Mouse (Mus musculus) cerebellum, adult 18-20 months (tissue): Measurements from ENCODE around the gene C2cd4d.
A peak's percentile ranks its signal among the peaks of the same experiment; 100 is the strongest.

ENCODE experiments used
- DNase-seq, 2 experiments: peaks; one replicate each; pipeline ENCODE4 v3.0.0; 2021

The C2cd4d gene

DNA sequence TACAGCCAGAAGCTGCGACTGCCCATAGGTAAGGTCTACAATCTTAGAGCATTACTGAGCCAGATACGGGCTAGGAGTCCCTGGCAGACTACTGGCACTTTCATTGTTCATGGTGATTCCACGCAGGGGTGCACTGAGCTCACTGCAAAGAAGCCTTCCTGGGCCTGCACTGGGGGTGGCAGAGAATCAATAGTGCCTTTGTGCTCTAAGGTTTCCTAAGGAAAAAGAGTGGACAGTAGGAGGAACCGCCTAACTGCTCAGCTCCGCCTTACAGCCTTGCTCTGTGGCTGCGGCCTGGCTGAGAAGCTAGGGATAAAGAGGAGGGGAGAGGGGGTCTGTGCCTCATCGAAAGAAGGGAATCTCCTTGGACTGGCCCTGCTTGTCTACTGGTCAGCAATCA is at the start of gene C2cd4d:
Gene C2cd4d (plus strand): TSS at position 301 of the 400 bp plus-strand sequence.
- no peak for DNase-seq

DNA sequence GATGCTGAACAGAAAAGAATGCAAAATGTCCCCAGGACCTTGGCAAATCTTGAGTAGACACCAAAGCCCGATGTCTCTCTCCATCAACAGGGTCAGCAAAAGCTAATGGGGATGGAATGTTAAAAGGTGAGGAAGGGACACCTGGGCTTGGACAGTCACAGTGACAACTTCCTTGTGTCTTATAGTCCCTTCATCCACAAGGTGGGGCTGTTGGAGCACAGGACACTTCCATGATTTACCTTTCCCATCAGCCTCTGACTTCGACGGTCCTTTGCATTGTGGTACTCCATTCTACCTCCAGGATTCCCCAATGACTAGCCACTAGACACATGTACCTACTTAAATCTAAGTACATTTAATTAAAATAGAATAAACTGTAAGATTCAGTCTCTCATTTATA is 33.6 kb upstream of the C2cd4d start:
- no peak for DNase-seq

DNA sequence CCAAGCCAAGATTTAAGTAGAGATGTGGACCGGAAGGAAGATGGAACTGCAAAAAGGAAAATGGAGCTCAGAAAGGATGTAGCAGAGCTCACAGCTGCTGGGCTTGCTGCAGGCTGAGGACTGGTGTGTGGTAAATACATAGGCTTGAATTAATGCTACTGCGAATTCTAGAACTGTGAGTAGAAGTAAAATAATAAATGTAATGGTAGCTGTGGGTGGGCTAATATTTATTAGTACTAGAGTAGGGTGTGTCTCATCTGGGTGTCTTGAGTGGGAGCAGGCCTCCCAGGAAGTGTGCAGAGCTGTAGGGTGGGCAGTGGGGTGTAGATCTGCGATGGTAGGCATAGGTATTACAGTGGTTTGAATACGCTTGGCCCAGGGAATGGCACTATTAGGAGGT is 27.8 kb upstream of the C2cd4d start:
- no peak for DNase-seq

DNA sequence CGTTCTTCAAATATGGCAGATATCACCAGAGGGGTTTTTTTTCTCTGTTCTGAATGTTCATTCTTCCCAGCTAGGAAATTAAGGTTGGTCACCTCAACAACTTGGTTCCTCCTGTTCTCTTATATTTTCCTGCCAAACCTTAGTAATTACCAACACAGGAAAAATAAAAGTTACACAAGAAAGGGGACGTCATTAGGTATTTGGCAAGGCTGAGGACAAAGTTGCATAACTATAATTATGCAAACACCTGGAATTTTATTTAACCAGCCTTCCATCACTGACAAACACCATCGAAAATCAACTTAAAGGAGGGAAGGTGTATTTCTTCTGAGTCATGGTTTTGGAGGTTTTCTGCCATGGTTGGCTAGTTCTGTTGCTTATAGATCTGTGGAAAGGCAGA is 23.7 kb upstream of the C2cd4d start:
- no peak for DNase-seq

DNA sequence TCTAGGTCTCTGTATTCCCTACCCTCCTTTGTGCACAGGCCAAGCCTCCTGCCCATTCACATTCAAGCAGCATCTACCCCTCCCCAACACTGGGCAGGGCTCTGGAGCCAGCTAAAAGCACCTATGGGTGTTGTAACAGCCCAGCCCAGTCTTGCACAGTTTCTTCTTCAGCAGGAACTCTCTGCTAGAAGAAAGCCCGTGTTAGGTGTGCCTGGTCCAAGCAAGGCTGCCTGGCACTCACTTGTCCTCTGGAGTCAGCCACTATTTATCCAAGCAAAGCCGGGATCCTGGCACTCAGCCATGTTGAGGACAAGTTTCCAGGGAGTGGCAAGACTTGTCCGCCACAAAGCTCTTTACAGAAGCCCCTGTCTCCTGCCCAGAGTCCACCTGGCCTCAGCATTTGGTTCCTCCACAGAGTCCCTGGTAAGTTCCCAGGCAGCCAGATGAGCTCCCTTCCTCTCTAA is 20.2 kb upstream of the C2cd4d start, which contains the start of gene Them5:
Gene Them5 (plus strand): TSS at position 141 of the 464 bp plus-strand sequence.
- no peak for DNase-seq

DNA sequence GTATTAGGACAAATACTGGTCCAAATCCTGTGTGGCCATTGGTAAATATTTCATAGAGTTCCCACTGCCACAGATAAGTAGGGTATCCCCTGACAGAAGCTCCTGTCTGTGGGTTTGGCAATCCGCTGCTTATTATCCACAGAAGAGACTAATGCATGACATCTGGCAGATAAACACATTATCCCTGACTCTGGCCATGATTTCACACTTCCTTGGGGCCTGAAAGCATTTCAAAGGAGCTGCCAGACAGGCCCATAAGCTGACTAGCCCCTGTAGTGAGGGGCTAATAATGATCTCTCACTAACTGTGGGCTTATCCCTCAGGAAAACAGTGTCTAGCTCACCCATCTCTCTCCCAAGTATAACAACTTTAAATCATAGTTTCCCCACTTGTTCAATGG is 19.7 kb upstream of the C2cd4d start:
- no peak for DNase-seq

DNA sequence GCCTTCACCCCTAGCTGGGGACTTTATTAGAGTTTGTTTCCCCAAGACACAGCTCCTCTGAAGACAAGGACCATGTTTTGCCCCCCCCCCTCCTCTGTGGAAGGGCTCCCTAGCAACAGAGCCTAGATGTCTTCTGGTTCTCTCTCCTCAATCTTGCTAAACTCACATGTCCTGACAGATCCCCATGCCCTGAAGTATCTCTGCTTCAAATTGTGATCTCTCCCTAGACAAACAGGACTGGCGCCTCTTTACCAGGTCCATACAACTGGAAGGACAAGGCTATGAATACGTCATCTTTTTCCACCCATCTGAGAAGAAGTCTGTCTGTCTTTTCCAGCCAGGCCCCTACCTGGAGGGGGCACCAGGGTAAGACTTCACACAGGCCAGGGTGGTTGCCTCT is 18.1 kb upstream of the C2cd4d start:
- DNase-seq, result no peak

DNA sequence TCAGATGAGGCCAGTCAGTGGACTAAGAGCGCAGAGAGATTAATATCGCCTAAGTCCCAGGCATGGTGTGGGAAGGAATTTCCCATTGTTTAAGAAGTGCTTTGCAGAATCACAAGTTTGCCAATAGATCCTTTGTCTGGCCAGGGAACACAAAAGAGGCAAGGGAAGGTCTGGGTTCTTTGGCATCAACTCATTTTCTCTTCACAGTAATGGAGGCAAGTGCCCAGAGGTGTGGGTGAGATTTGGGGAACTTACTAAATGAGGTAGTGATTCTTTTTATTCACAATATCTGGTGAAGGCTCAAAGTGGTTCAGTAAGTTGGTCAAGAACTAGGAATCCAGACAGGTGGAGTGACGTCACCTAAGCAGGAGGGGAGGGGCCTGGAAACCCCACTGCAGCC is 17.3 kb upstream of the C2cd4d start:
- DNase-seq, result no peak

DNA sequence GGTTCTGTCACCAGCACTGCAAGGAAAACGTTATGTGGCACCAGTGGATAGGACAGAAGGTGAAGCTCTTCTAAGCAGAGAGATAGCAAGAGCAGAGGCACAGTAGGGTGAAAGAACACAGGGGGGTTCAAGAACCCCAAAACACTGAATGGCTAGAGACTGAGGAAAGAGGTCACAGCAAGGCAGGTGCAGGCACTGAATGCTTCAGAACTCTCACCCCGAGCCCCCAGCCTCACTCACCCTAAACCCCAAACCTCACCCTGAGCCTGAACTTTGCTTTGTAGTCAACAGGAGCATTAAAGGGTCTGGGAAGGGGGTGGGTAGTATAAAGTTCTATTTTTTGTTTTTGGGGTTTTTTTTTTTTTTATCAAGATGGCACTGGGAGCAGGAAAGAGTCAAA is 14.1 kb upstream of the C2cd4d start:
- no peak for DNase-seq

DNA sequence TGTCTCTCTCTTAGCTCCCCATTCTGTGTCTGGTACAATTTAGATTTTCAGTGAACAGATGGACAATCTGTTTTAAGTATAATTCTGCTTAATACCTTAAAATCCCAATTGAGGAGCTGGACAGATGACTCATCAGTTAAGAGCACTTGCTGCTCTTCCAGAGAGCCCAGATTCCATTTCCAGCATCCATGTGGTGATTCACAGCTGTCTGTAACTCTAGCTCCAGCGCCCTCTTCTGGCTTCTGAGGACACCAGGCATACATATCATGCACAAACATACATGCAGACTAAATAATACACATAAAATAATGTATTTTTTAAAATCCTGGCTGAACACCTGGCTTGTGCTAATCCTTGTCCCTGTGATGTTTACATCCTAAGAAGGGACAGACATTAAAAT is 1.4 kb upstream of the C2cd4d start:
- no peak for DNase-seq

DNA sequence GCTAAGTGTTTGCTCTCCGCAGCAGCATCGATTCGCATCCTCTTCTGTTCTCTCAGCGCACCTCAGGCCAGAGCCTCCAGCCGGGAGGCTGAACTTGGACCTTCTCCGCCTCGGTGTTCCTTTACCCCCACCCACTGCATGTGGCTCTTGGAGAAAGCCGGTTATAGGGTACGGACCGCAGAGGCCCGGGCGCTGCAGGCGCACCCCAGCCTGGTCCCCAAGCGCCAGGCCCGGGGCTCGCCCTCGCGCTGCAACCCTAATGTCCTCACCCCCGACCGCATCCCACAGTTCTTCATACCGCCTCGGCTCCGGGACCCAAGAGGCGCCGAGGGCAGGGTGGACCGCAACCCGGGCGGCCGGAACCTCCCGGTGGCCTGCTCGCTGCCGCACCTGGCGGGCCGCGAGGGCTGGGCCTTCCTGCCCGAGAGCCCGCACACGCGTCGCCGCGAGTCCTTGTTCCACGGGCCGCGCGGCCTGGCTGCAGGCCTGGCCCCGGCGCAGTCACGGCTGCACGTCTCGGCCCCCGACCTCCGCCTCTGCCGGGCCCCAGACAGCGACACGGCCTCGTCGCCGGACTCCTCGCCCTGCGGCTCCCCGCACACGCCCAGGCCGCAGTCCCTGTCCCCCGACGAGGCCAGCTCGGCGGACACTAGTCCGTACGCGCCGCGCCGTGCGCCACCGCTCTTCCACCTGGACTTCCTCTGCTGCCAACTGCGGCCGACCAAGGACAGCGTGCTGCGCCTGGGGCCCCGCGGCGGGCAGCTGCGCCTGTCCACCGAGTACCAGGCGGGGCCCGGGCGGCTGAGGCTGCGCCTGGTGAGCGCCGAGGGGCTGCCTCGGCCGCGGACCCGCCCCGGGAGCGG is 1.3 kb downstream of the C2cd4d start:
- peak; percentile 58 to 76 for DNase-seq

DNA sequence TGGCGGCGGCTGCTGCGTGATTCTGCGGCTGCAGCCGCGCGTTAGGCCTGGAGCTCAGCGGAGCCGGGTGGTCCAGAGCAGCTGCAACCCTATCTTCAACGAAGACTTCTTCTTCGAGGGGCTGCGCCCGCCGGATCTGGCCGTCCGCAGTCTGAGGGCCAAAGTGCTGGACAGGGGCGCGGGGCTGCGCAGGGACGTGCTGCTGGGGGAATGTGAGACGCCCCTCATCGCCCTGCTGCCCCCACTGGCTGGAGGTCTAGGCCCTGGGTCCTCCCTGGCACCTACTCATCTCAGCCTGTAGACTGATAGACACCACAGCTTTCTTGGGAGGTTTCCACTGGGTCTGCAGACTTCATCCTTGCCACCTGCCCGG is 1.9 kb downstream of the C2cd4d start:
- peak in 1 of 2 experiments; percentile 26 for DNase-seq

DNA sequence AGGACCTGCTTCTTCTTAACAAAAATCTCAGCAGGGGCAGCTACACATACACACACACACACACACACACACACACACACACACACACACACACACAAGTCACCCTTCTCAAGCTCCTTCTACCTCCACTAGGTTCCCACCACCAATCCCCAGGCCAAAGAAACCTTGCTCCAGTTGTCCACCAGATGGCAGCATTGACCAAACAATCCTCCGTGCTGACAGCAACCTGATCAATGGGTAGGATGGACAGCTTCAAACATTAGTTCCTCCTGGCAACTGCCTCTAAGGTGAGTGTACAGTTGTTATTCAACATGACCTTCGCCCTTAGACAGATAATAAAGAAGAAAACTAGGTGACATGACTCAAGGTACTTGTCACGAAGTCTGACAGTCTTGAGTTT is 4.5 kb downstream of the C2cd4d start:
- peak; percentile 82 to 88 for DNase-seq

DNA sequence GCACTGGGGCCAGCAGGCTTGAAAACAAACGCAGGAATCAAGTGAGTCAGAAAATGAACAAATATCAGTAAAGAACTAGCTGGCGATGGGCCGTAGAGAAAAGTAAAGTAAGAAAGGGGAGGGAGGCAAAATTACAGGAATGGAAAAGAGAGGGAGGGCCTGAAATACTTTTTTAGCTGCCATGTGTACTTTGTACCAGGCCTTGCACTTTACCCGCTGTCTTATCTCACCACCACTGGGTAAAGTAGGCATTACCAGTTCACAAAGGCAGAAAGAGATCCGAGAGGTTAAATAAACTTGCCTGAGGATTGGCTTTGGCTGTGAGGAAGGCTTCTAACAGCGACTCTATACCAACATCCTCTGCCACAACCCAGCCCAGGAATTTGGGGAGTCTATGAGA is 5.3 kb downstream of the C2cd4d start:
- DNase-seq, result no peak

DNA sequence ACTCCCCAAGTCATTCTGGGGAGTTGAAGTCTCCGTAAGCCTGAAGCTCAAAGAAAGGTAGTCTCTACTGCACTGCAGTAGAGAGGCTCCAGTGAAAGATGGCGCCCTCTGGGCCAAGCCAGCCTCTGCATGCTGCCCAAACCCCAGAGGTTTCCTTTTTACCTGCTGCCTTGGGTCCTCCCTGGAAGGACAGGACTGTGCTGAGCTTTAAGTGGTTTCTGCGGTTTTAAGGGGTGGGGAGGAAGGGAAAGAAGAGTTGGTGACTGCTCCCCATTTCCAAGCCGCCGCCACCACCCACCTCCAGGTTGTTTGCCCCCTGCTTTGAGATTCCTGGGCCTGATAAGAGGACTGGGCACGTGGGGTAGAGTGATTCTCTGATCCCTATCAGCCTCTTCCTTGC is 6.4 kb downstream of the C2cd4d start:
- DNase-seq, result no peak

DNA sequence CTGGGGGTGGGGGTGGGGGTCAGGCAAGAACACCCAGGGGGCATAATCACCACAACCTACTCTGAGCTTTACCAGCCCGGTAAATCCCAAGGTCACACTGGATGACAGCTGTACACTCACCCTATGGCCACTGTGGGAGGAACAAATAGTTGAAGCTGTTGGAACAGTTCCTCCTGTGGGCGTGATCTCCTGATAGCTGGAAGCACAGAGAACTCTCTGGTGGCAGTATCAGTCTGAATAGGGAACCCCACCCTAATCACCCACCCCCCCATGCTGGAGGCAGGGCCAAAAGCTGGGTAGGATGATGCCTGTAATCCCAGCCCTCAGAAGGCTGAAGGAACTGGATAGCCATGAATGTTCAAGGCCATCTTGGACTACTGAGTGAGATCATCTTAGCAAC is 7.5 kb downstream of the C2cd4d start:
- DNase-seq, result no peak

DNA sequence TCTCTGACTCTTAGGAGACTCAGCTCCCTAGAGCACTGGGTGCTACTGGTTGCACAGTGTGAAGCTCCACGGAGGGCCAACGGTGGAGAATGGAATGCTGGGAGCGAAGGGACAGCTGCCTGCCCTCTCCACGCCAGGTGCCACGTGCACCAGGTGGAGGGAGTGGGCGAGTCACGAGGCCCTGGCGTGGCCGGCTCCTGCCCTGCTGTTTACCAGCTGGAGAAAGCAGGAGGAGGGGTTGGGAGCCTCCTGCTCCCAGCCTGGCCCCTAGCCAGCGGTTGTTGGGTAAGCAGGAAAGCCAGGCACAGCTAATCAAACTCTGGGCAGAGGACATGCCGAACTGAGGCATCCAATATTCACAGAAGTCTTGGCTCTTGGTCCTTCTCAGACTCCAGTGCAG is 9.4 kb downstream of the C2cd4d start:
- DNase-seq, result peak; percentile 75 to 78

DNA sequence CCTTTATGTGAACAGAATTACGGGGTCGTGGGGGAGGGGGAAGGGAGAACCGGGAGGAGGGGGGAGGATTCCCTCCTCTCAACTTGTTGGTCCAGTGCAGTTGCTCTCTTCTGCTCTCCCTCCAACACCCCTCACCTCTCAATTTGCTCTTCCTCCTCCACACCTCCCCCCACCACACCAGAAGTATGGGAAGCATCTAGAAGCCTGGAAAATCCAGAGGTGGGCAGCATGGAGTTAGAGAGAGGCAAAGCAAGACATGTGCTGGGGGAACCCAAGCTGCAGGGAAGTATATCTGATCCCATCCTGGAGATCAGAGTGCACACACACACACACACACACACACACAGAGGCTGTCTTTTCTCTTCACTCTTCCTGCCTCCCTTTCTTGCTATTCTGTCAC is 9.8 kb downstream of the C2cd4d start:
- no peak for DNase-seq

DNA sequence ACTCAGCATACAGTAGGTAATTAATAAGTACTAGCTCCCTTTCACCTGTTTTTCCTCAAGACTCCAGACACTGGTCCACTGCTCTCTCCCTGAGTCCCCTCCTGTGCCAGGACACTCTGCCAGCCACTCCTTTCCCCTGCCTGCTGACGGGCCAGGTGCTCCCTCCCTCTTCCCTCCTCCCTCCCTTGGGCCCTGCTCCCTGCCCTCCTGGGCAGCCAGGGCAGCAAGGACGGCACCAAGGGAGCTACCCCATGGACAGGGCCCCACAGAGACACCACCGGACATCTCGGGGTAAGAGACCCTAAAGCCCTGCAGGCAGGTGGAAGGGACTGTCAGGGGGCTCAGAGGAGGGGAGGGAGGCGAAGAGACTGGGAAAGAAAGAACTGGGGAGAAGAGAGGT is 10.4 kb downstream of the C2cd4d start, which contains the start of gene Rorc:
Gene Rorc (plus strand): TSS at position 154 of the 400 bp plus-strand sequence.
- DNase-seq, result peak; percentile 71 to 84

DNA sequence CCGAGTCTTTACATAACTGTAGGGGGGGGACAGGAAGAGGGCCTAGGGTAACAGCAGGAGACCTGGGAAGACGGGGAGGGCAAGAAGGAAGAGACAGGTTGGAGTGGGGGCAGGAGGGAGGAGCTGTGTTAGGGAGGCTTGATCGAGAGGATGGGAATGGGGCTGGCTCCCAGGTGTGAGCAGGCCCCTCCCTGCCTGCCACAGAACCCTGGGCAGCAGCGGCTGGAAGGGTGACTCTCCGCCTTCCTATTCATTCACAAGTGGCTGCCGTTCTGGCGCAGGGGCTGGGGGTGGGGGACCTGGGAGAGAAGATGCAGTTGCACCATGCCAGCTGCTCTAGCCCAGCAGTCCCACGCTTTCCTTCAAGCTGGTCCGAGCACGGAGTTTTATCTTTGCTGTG is 10.9 kb downstream of the C2cd4d start:
- peak; percentile 43 to 63 for DNase-seq

DNA sequence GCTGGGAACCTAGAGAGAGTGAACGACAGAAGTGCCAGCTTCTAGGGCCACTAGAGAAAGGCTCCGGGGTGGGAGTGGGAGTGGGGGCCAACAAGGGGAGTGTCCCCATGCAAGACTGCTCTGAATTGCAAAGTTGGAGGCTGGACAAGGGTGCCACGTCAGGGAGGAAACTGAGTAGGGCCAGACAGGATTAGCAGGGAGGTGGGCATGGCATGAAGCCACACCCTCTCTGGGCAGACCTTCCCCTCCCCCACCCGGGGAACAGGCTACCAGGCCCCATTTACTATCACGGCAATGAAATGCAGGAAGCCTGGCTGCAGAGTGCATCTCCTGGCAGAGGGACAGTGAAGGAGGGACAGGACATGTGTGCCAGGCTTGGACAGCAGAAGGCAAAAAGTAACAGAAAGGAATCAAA is 11.4 kb downstream of the C2cd4d start:
- peak; percentile 70 for DNase-seq

DNA sequence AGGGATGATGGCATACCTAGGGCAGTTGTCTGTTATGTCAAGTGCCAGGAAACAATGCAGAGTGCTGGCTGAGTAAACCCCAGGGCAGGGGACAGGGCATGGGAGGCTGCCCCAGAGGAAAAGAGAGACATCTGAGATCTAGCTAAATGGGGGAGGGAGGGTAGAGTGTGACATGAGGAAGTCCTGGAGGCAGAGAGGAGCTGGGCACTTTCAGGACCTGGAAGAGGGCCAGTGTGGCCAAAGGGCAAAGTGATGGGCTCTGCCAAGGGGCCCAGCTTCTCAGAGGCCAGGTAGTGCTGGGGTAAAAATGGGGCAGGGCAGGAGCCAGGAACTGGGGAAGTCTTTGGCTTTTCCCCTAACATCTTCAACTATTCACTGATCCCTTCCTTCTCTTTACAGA is 12.4 kb downstream of the C2cd4d start:
- DNase-seq, result no peak

DNA sequence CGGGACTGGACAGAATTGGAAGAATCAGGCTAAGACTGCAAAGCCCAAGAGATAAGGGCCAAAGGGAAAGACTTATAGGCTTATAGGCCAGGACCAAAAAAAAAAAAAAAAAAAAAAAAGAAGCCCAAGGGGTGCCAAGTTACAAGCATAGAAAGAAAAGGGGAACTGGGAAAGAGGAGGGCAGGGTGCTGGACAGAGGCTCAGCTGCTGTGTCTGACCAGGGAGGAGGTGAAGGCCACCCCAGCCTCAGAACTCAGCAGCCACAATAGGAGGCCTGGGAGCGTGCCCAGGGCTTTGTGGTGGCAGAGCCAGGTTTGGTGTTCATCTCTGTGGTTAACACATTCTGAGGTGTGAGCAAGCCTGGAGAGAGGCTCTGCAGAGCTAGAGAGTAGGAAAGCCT is 12.9 kb downstream of the C2cd4d start:
- no peak for DNase-seq

DNA sequence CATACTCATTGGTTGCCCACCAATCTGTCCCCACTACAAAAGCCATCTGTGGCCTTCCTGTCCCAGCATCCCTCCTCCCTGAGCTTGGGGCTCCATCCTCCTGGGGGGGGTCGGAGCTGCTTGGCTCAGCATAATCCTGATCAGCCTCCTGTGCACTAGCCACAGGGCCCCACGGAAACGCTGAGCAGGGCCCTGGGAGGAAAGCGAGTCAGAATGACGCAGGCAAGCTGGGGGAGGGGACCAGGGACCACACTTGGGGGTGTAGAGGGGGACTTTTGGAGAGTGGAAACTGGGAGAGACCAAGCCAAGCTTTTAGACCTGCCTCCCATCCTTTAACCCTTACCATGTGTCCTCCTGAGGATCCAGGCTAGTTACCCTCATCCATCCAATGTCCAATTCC is 13.6 kb downstream of the C2cd4d start:
- no peak for DNase-seq
